Mouse (Mus musculus) cortical plate, adult 2 months (tissue): ENCODE measurements around the gene Ehbp1.

Experiments
- CTCF ChIP-seq: fragments of 200-500 bp; IDR thresholded peaks from 2 replicates; pipeline ENCODE4 v1.5.1; 2011; ENCODE audit warnings: mild to moderate bottlenecking, control low read depth, low read length; ENCODE audit not compliant: insufficient read depth; ENCODE audit errors: extremely low read depth
- POLR2A ChIP-seq: fragments of 200-500 bp; IDR thresholded peaks from 2 replicates; pipeline ENCODE4 v1.6.1; 2011; ENCODE audit warnings: mild to moderate bottlenecking, low read length, control low read depth; ENCODE audit not compliant: insufficient read depth; ENCODE audit errors: extremely low read depth

- TF ChIP-seq POLR2A (no peak), CTCF (no peak)
Observed at GRCm38 (mm10) chr11:22125188-22125587, 216.9 kb downstream of the Ehbp1 start.
